Mouse (Mus musculus) kidney, postnatal 36 days (tissue): ENCODE results near the gene Fank1.
A peak's percentile ranks its signal among the peaks of the same experiment; 100 is the strongest.

Experiments used
- DNase-seq, 2 experiments: peaks; one replicate each; pipeline ENCODE4 v3.0.0; 2021 to 2022; ENCODE audit warnings: mixed read lengths in 2 of 2

Fank1 gene

DNA sequence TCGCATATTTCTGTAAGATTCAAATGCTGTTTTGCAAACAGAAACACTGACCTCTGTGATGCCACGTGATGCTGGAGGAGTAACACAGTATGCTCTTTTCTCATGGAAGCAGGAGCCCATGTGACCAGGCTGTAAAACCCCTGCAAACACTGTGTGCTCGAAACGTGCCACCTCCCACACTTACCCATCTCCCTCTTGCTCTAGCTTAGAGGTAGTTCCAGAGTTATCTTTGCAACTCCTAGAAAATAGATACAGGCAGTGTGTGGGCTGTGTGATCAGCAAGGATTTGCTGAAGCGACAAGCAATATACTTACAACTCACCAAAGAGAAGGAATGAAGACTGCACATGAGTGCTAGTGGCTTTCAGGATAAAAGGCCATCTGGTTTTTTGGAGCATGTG lies 8.1 kb upstream of the Fank1 start:
- DNase-seq: no peak

DNA sequence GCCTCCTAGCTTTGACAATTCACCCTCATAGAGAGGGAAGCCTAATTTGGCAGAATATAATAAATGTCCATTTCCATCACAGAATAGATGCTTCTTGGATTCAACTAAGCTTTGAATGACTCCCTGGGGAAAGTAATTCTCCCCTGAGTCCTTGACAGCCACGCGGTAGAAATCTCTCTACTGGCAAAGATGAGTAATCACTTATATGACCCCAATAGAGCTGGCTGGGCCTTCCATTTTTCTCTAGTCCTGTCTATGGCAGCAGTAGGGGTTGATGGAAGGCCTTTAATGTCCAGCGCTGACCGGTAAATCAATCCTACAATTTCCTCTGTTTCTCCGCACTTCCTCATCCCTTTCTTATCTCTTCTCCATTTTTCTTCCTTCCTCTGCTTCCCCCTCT lies 1.5 kb upstream of the Fank1 start:
- DNase-seq: no peak

DNA sequence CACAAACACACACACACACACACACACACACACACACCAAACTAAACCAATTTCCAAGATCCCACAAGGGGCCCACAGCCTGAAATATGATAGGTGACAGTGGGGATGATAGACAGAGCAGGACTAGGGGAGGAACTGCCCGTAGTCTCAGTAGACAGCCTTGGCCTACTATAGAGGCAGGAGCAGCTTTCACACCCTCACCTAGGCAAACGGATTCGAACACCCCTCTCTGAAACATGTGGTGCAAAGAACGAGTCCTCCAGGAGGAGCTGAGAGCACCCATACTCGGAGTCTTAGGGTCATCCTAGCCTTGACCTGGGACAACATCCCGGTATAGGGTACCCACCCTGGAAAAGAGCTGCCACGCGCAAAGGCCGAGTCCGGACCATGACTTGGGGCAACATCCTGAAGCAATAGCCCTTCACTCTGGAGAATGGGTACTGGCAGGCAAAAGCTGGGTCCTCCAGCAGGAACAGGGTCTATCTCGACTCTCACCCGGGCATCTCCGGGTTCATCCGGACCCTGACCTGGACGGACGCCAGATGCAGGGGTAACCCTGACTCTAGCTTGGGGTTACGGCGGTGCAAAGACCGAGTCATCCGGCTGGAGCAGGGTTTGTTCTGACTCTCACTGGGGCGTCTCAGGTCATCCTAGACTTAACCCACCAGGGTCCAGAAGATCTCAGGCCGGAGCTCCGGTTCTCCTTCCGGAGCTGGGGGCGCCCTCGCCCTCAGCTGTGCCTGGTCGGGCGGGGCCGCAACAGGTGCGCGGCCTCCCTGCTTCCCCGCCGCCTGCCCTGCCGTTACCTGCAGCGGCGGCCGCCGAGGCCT lies 650 bp upstream of the Fank1 start:
- peak; percentile 58 to 72 for DNase-seq

DNA sequence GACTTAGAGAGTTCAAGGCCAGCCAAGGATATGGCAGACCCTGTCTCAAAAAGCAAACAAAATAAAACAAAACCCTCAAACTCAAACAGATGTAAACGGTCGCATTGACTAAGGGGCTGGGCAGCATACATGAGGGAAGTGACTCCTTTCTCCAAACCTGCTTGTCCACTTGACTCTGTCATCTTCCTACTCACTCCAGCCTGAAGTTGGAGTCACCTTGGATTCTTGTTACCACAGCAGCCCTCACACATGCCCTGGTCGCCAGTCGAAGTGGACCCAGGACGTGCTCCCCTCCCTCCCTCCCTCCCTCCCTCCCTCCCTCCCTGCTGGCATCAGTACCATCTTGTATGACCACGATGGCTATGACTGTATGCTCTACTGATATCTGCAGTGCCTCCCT lies 4.9 kb downstream of the Fank1 start:
- DNase-seq: no peak

DNA sequence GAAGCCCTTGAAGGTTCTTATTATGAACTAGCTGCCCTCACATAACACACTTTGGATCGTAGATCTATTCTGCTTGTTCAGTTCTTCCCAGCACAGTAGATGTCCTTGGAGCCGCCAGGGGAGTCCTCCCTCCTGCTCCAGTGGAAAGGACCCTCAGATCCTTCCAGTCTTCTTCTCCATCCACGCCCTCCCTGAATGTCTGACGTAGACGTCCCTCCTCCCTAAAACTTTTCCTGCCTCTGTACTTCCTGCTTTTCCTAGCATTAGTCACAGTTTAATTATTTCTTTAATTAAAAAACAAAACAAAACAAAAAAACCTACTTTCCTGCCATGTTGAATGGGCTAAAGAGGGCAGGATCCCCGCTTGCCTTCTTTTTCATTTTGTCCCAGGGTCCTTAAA lies 5.3 kb downstream of the Fank1 start:
- DNase-seq: no peak

DNA sequence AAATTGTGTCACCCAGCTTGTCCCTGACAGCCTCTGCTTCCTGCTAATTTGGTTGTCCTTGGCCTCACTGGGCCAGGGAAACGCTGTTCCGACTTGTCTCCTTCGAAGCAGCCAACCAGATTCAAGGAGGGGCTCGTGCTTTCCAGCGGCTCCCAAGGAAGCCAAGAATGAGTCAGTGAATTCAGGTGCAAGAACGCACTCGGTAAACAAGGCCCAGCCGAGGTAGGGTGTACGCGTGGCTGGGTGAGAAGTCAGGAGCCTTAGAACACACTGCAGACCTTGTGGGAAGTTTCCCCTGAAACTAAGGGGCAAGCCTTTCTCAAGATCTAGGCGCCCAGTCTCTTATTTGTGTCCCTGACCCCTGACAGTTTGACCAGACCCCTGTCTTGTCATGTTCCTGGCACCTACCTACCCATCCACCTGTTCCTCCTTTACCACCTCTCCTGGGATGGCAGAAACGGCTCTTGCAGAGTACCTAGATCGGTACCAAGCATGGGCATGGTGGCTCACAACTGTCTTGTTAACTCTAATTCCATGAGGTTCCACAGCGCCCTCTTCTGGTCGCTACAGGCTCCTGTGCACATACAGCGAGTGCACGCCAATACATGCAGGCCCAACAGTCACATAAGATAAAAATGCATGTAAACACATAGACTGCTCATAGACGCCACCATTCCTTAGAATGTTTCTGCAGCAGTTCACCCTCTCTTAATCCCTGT lies 6.2 kb downstream of the Fank1 start, which contains the start of gene Dhx32:
Gene Dhx32, minus strand, starts transcription at position 10 of the 719 bp plus-strand sequence.
- peak; percentile 77 to 88 for DNase-seq

DNA sequence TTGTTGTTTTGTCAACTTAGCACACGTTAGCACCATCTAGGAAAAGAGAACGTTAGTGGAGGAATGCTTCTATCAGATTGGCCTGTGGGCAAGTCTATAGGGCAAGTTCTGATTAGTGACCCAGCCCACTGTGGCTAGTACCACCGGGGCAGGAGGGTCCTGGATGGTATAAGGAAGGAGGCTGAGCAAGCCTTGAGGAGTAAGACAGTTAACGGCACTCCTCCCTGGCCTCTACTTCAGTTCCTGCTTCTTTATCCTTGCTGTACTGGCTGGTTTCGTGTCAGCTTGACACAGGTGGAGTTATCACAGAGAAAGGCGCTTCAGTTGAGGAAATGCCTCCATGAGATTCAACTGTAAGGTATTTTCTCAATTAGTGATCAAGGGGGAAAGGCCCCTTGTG lies 10.9 kb downstream of the Fank1 start:
- DNase-seq: no peak

DNA sequence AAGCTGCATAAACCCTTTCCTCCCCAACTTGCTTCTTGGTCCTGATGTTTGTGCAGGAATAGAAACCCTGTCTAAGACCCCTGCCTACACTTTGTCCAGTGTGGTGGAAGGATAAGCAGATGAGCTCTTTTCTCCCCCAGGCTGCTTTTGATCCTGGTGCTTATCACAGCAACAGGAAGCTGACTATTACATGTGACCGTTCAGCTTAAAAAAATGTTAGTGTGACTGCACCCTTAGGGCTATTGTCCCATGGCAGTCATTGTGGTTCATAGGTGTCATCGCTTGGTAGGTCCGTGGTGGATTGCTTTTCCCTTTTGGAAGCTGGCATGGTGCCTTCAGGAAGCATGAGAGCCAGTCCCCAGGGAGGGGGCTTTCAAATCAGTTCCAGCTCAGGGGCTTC lies 11.5 kb downstream of the Fank1 start:
- DNase-seq: no peak

DNA sequence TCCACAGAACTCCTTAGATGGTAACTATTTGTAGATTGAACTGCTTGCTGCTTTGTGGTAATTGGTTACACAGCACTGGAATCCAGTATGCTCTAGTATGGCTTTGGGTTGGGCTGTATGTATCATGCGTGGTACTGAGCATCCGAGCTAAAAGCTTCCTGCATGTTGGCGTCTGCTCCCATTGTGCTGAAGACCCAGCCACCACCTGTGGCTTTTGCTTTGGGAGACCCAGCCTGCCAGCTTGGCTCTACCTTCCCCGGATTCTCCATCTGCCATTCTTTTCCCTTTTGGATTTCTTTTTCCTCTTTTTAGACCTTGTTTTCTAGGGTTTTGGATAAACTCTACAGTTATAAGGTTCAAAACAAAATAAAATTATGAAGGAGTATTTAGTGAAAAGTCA lies 13.5 kb downstream of the Fank1 start:
- no peak for DNase-seq

DNA sequence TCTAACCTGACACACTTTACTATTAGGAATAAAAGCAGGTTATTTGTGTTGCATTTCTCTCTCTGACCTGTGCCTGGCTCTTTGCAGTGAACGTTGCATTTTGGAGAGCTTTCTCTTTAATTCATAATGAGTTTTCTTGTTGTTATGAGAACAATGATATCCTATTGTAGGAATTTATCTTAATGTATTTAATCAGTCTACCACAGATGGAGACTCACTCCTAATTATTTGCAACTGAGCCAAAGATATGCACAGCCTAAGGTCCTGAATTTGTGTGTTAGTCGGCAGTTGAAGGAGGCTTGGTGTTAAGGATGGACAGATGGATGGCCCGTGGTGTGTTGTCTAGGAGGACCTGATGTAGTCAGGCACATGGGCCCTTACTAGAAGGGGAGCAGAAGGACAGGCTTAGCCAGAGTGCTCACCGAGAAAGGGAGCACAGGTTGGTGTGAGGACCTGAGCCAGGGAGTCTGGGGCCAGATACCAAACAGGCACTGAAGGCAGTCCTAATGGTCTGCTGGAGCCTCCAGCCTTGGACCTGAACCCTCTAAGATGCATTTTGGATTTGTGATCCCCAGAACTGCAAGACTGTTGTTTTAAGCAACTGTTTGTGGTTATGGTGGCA lies 14.1 kb downstream of the Fank1 start:
- no peak for DNase-seq

DNA sequence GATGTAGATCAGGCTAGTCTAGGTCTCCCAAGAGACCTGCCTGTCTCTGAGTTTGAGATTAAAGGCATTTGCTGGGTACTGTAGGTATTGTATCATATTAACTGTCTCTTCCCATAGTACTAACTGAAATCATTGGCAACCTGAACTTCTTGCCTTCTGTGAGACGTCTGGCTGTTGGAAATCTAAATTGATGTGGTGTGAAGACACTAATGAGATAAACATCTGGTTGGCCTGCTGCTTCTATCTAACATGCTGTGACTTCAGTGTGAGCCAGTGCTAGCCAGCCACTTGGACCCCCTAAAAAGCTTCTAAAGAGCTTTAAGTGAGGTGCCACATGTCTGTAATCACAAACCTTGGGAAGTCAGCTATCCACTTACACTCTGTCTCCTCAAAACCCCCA lies 16.1 kb downstream of the Fank1 start:
- no peak for DNase-seq

DNA sequence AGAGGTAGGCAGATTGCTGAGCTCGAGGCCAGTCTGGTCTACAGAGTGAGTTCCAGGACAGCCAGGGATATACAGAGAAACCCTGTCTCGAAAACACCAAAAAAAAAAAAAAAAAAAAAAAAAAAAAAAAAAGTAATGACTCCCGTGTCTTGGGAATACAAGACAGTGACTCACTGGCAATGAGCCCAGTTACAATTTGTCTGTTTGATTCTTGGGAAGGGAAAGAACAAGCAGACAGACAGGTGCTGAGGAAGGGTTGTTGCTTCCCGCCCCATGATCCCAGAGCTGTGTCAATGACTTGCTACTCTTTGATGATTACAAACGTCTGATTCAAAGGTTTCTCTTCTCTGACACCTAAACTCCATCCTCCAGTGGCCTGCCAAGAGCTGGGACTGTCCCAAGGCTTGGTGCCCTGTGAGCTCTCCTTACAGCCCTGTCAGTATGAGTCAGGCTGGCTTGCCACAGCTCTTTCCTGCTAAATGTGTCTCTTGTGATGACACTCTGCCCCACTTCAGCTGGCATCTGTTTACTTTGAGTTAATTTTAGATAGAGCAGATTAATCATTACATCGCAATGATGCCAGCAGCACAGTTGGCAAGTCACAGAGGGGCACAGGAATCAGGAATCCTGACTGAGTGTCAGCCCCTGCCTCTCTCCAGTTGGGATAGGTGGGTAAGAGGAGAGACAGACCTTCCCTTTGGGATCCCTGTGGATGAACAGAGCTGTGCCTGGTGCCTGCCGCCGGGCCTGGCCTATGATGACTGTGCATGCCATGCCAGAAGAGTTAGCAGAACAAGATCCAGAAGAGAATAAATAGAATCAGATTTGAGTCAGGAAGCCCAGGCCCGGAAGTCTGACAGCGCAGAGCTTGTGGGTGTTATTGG lies 16.8 kb downstream of the Fank1 start:
- peak; percentile 73 to 88 for DNase-seq

DNA sequence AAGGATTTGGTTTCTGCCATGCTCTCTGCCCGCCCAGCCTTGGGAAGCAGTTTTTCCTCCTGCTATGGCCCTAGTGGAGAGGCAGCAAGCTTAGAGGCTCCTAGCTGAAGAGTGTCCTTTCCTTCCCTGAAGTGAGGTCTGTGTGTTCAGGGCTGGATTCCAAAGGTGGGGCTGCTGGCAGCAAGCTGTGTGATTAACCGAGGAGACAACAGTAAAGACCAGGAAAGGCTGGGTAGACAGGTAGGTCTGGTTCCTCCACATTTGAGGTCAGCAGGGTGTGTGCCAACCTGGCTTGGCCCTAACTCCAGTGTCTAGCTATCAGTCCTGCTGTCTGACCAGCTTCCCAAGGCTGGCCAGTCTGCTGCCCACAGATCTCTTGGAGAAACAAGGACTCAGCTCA lies 18.1 kb downstream of the Fank1 start:
- DNase-seq: peak; percentile 27 to 46

DNA sequence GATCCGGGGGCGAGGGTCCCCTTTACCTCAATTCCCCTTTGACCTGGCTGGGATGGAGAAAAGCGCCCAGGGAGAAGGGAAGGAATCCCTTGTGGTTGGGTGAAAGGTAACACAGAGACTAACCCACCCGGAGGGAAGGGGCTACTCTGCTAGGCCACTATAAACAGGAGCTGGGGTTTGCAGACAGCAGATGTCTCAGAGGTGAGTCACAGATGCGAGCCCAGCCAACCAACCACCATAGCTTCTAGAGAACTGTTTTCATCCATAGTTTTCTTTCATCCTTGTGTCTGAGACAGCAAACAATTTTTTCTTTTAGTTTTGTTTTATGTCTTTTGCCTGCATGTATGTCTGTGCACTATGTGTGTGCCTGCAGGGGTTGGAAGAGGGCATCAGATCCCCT lies 23.3 kb downstream of the Fank1 start:
- no peak for DNase-seq

DNA sequence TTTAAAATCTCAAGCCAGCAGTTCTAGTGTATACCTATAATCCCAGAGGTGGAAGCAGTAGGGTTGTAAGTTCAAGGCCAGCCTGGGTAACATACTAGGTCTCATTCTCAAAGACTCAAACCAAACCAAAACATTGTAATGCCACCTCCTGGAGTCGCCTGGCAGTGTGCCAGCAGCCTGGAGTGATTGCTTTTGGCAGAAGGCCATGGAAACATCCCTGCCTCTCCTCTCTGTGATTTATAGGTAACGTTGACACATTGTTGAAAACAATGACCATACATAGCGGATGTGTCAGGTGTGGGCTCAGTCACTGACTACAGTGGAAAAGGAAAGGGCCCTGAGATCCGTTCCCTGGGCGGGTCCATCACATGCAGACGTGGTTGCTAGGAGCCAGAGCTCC lies 25.2 kb downstream of the Fank1 start:
- DNase-seq: peak; percentile 16 to 50

DNA sequence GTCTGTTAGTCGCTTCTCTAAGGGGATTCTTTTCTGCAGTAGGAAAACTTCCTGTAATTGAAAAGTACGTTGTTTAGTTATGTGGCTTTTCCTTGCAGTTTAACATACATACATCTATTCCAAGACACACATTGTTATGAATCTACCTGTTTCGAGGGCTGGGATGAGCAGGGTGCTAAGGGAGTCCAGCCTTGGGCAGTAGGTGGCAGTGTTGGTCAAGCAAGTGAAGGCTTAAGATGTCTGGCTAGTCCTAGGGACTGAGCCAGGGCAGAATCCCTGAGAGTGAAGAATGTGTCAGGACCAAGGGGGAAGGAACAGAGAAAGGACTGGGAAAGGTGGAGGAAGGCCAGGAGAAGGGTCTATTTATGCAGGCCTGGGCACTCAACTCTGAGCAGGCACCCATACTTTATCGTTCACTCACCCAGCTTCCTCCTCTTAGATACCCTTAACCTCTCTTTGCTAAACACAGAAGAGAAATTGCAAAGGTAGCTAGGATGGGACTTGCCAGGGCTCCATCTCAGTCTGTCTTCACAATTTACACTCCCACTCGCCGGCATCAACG lies 29.0 kb downstream of the Fank1 start:
- peak; percentile 61 to 89 for DNase-seq

DNA sequence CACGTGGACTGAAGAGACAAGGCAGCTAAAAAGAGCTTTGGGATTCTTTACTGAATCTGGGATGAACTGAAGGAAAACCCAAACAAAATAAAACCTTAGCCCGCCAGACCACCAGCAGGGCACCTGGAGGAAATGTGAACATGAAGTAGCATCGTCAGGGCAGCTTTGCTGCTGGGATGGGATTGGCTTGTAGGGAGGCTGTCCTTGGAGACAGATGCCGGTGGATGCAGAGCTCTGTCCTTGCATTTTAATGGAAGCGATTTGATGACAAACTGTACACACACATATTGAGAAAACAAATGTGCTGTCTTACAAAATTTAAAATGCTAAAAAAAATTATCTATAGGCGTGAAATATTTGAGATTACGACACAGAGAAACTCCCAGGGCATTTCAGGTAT lies 36.3 kb downstream of the Fank1 start:
- no peak for DNase-seq

DNA sequence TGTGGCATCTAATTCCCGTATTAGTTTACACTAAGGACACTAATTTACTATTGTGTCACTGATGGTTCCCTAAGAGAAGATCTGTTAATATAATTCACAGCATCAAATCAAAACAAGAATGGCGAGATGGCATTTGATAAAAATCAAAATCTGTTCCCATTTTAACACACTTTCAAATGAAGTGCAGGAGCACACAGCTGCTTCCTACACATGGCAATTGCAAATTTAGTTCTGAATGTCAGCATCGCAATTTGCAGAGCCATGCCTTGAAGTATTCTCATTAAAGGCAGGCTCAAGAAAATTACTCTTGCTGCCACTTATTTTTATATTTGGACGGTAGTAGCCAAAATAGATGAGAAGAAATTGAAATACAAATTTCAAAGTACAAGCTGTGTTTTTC lies 36.7 kb downstream of the Fank1 start:
- DNase-seq: no peak

DNA sequence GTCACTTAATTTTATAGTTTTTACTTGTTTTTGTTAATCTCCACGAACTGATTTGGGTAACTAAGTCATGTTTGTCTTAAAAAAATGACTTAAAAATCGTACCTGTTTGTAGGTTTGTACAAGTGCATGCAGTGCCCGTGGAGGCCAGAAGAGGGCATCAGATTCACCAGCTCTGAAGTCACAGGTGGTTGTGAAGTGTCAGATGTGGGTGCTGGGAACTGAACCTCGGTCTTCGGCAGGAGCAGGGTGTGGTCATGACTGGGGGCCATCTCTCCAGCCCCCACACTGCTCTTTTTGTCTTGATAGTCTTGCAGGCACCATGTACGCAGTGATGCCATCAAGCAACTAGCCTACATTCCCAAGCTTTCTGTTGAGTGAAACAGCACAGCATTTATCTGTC lies 47.1 kb downstream of the Fank1 start:
- DNase-seq: peak in 1 of 2 experiments; percentile 27

DNA sequence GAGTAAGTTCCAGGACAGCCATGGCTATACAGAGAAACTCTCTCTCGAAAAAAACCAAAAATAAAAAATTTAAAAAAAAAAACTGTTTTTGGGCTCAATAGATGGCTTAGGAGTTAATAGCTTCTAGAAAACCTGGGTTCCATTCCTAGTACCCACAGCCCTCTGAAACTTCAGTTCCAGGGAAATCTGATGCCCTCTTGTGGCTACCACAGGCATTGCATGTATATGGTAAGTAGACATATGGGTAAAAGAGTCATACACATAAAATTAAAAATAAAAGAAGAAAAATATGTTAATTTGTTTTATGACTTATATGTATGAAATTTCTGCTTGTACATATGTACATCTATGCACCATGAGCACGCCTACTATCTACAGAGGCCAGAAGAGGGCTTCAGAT lies 47.9 kb downstream of the Fank1 start:
- DNase-seq: peak; percentile 10 to 61

DNA sequence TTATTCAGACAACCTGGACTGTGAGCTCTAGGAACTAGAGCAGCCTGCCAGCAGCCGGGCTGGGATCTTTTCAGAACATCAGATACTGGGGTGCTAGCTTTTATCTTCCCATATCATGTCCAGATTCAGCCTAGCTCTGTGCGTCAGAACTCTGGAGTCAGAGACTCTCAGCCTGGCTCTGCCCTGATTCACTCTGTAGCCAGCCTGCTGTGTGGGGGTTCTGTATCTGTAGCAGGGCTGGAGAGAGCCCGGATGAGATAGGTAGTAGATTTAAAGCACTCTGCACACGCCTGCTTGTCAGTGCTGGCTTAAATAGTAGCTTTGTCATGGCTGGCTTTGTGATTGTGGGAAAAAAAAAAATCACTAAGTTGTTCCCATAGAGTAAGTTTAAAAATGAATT lies 51.9 kb downstream of the Fank1 start:
- no peak for DNase-seq

DNA sequence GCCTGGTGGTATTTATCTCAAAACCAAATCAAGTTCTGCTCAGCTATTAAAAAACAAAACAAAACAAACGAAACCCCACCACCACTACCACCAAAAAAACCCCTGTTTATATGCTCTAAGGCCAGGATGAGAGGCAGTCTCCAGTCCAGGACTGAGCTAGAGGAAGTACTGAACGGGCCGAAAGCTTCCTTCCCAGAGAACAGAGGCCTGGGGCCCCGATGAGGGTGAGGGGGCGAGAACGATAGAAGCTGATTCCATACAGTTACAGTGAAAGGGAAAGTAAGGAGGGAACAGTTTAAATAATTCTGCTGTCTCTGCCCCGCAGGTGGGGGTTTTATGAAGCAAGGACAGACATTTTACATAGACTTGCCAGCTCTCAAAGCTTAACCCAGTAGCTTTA lies 52.9 kb downstream of the Fank1 start:
- no peak for DNase-seq

DNA sequence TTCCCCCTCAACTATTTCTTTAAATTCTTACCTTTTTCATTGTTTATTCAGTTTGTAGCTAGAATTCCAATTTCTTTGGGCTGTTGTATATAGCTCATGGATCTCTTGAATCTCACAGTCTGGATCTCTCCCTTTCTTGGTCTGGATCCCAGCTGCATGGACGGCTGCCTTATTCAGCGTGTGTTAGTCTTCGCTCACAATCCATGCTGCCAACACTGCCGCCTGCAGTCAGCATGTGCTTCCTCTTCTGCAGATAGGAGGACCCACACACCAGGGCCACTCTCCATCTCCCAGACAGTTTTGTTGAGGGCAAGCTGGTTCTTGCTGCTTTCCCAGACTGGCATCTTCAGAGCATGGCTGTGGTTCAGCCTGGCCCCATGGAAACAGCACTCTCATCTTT lies 62.9 kb downstream of the Fank1 start:
- no peak for DNase-seq
